ENCODE assay signal across 12 mouse cellular contexts in genomic region chr1:84549367-84550064, GRCm38 (mm10).
A peak's percentile ranks its signal among the peaks of the same experiment; 100 is the strongest.
DNase-seq lines count a peak whose midpoint lies in the region; ATAC-seq and TF ChIP-seq lines count a peak whose summit lies in the region.
"Had no signal": no experiment of that assay in that cellular context is flagged by ENCODE, and none has a peak within 500 bp of the region (broad histone marks: within the 10 kb centered on the region; RNA-seq: fewer than 3 reads in every experiment).

No protein-coding gene starts in this region.

- no peak for TF ChIP-seq CTCF in brain, embryonic 14.5 days (IDR thresholded peaks at IDR 0.05; ENCODE audit: borderline replicate concordance, extremely low read depth, insufficient read depth, insufficient read length)
- TF ChIP-seq CTCF in layer of hippocampus, adult 2 months (conservative IDR thresholded peaks at IDR 0.05) = no peak

- no peak overlapping the region for H3K4me2 ChIP-seq in kidney, embryonic 16.5 days (replicated peaks; ENCODE audit: low read depth, low read length)
- H3K4me2 ChIP-seq in forebrain, embryonic 15.5 days (replicated peaks) = no peak overlapping the region
- H3K4me2 ChIP-seq in neural tube, embryonic 12.5 days (replicated peaks) = no peak overlapping the region
- H3K4me2 ChIP-seq: heart, embryonic 11.5 days had no signal

- 2% methylated on average over 2 of the region's 2 CpGs for WGBS in kidney, embryonic 16.5 days
- WGBS in forebrain, embryonic 15.5 days = 2% methylated on average over 2 of the region's 2 CpGs
- 6% methylated on average over 2 of the region's 2 CpGs for WGBS in neural tube, embryonic 12.5 days

- H3K36me3 ChIP-seq in kidney, embryonic 16.5 days (ENCODE audit: insufficient read depth, low read length) = no peaks in the 10 kb centered on the region
- no peaks in the 10 kb centered on the region for H3K36me3 ChIP-seq in forebrain, embryonic 15.5 days
- no peaks in the 10 kb centered on the region for H3K36me3 ChIP-seq in neural tube, embryonic 12.5 days

- H3K9me3 ChIP-seq in kidney, embryonic 16.5 days (ENCODE audit: low read length) = no peaks in the 10 kb centered on the region
- no peaks in the 10 kb centered on the region for H3K9me3 ChIP-seq in forebrain, embryonic 15.5 days
- H3K9me3 ChIP-seq in neural tube, embryonic 12.5 days = no peaks in the 10 kb centered on the region

- H3K27me3 ChIP-seq in kidney, embryonic 16.5 days (ENCODE audit: insufficient read depth, low read length) = no peaks in the 10 kb centered on the region
- H3K27me3 ChIP-seq in forebrain, embryonic 15.5 days = no peaks in the 10 kb centered on the region
- H3K27me3 ChIP-seq in neural tube, embryonic 12.5 days (replicated peaks) = no peaks in the 10 kb centered on the region

- no peak for DNase-seq in kidney, postnatal 36 days
- DNase-seq in brain, embryonic 14.5 days (ENCODE audit: low read depth) = peak; percentile 86
- DNase-seq in layer of hippocampus, adult 2 months (ENCODE audit: low spot score in 2 of 2) = no peak
- no peak for DNase-seq in right cerebral cortex, postnatal 25 days

- peak; percentile 71 for ATAC-seq in kidney, embryonic 16.5 days (ENCODE audit: low FRiP score, low TSS enrichment)
- ATAC-seq in forebrain, embryonic 15.5 days (replicated peaks) = peak; percentile 95
- peak; percentile 86 for ATAC-seq in neural tube, embryonic 12.5 days (ENCODE audit: low FRiP score, low read depth)
- ATAC-seq in granulocyte monocyte progenitor cell, adult 5-6 weeks (replicated peaks; ENCODE audit: poor library complexity, severe bottlenecking) = no peak
- ATAC-seq: activated CD4-positive, CD25-positive, alpha-beta regulatory T cell, adult 4 months; CD4-positive, CD25-positive, alpha-beta regulatory T cell, adult 4 months had no signal

- H3K4me3 ChIP-seq in kidney, embryonic 16.5 days (ENCODE audit: low read length) = no peak overlapping the region
- no peak overlapping the region for H3K4me3 ChIP-seq in forebrain, embryonic 15.5 days
- H3K4me3 ChIP-seq in neural tube, embryonic 12.5 days = no peak overlapping the region
- H3K4me3 ChIP-seq in layer of hippocampus, adult 2 months = no peak overlapping the region
- H3K4me3 ChIP-seq: myocyte had no signal

- H3K4me1 ChIP-seq in kidney, embryonic 16.5 days (ENCODE audit: insufficient read depth, low read length) = no peaks in the 10 kb centered on the region
- no peaks in the 10 kb centered on the region for H3K4me1 ChIP-seq in forebrain, embryonic 15.5 days
- H3K4me1 ChIP-seq in neural tube, embryonic 12.5 days = peaks cover 6% of the 10 kb centered on the region; the same call in 1 of the 2 replicates

- TF ChIP-seq POLR2A in brain, embryonic 14.5 days (IDR thresholded peaks at IDR 0.05; ENCODE audit: borderline replicate concordance, extremely low read depth, insufficient read depth, insufficient read length, poor library complexity, severe bottlenecking) = no peak

- no peak overlapping the region for H3K9ac ChIP-seq in kidney, embryonic 16.5 days (replicated peaks; ENCODE audit: low read length)
- no peak overlapping the region for H3K9ac ChIP-seq in forebrain, embryonic 15.5 days (replicated peaks)
- H3K9ac ChIP-seq in neural tube, embryonic 12.5 days = no peak overlapping the region

- H3K27ac ChIP-seq in kidney, embryonic 16.5 days (ENCODE audit: low read length) = peak overlapping the region; percentile 58; the same call in 1 of the 2 replicates
- H3K27ac ChIP-seq in forebrain, embryonic 15.5 days (replicated peaks) = no peak overlapping the region; the same call in 1 of the 2 replicates
- no peak overlapping the region for H3K27ac ChIP-seq in neural tube, embryonic 12.5 days
- H3K27ac ChIP-seq in layer of hippocampus, adult 2 months = no peak overlapping the region
